In the genomic region with DNA sequence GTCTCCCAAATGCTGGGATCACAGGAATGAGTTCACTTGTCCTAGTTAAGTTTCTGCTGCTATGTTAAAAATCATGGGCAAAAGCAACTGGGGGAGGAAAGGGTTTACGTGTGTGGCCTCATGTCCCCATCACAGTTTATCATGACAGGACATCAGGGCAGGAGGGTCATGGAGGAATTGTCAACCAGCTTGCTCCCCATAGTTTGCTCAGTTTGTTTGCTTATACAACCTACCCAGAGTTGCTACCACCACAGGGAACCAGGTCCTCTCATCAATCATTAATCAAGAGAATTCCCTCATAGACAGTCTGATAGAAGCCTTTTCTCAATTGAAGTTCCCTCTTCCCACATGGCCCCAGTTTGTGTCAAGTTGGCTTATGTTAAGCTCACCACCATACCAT, we compare ENCODE assay signal across 30 mouse cellular contexts. TPM values are rescaled to one million over a fixed set of nuclear protein-coding genes. Genes with fewer than 3 reads are reported as not detected.
DNase-seq lines count a peak whose midpoint lies in the region; ATAC-seq and TF ChIP-seq lines count a peak whose summit lies in the region.
"Had no signal": no experiment of that assay in that cellular context is flagged by ENCODE, and none has a peak within 500 bp of the region (broad histone marks: within the 10 kb centered on the region; RNA-seq: fewer than 3 reads in every experiment).

No protein-coding gene starts in this region.

- no peak overlapping the region for H3K4me3 ChIP-seq in liver, adult 2 months (ENCODE audit: insufficient read depth, low read depth, low read length)
- no peak overlapping the region for H3K4me3 ChIP-seq in liver, embryonic 13.5 days (replicated peaks)
- H3K4me3 ChIP-seq in liver, embryonic 16.5 days (ENCODE audit: low read depth, low read length), result no peak overlapping the region
- H3K4me3 ChIP-seq: embryonic facial prominence, embryonic 10.5 days; embryonic facial prominence, embryonic 13.5 days; erythroblast, embryonic 14.5 days; forebrain, embryonic 12.5 days; forebrain, embryonic 15.5 days; heart, adult 2 months; heart, embryonic 10.5 days; heart, embryonic 13.5 days had no signal

- H3K9me3 ChIP-seq in liver, embryonic 13.5 days (replicated peaks), result no peaks in the 10 kb centered on the region
- H3K9me3 ChIP-seq in liver, embryonic 16.5 days (replicated peaks; ENCODE audit: control insufficient read depth, low read length), result no peaks in the 10 kb centered on the region
- H3K9me3 ChIP-seq: embryonic facial prominence, embryonic 10.5 days; embryonic facial prominence, embryonic 13.5 days; forebrain, embryonic 12.5 days; forebrain, embryonic 15.5 days; G1E; heart, embryonic 10.5 days; heart, embryonic 13.5 days had no signal

- H3K27ac ChIP-seq in liver, adult 2 months (replicated peaks; ENCODE audit: insufficient read depth, low read depth, low read length), result peak overlapping the region; percentile 49
- H3K27ac ChIP-seq in liver, embryonic 13.5 days, result peak overlapping the region; percentile 60
- H3K27ac ChIP-seq in liver, embryonic 16.5 days (ENCODE audit: low read length), result peak overlapping the region; percentile 80
- H3K27ac ChIP-seq: embryonic facial prominence, embryonic 10.5 days; embryonic facial prominence, embryonic 13.5 days; forebrain, embryonic 12.5 days; forebrain, embryonic 15.5 days; heart, adult 2 months; heart, embryonic 10.5 days; heart, embryonic 13.5 days; hindbrain, embryonic 14.5 days had no signal

- no peaks in the 10 kb centered on the region for H3K27me3 ChIP-seq in liver, adult 2 months (ENCODE audit: control insufficient read depth, insufficient read depth, low read length)
- H3K27me3 ChIP-seq in liver, embryonic 13.5 days, result no peaks in the 10 kb centered on the region
- no peaks in the 10 kb centered on the region for H3K27me3 ChIP-seq in liver, embryonic 16.5 days (ENCODE audit: control insufficient read depth, insufficient read depth, low read depth, low read length)
- H3K27me3 ChIP-seq: CH12.LX; embryonic facial prominence, embryonic 13.5 days; forebrain, embryonic 12.5 days; forebrain, embryonic 15.5 days; heart, embryonic 13.5 days had no signal

- peak; percentile 62 for ATAC-seq in liver, embryonic 13.5 days (ENCODE audit: low read depth)
- ATAC-seq in liver, embryonic 16.5 days (ENCODE audit: low read depth), result peak; percentile 86
- ATAC-seq: forebrain, embryonic 15.5 days had no signal

- peaks cover 17% of the 10 kb centered on the region for H3K4me1 ChIP-seq in liver, adult 2 months (ENCODE audit: control insufficient read depth, insufficient read depth, low read length)
- peaks cover 7% of the 10 kb centered on the region for H3K4me1 ChIP-seq in liver, embryonic 13.5 days (replicated peaks)
- peaks cover 7% of the 10 kb centered on the region for H3K4me1 ChIP-seq in liver, embryonic 16.5 days (ENCODE audit: control insufficient read depth, low read depth, low read length)
- H3K4me1 ChIP-seq: forebrain, embryonic 12.5 days; forebrain, embryonic 15.5 days; heart, embryonic 13.5 days had no signal

- H3K4me2 ChIP-seq in liver, embryonic 13.5 days, result no peak overlapping the region
- H3K4me2 ChIP-seq in liver, embryonic 16.5 days (ENCODE audit: low read depth, low read length), result no peak overlapping the region
- H3K4me2 ChIP-seq: embryonic facial prominence, embryonic 13.5 days; forebrain, embryonic 12.5 days; forebrain, embryonic 15.5 days; heart, embryonic 13.5 days; hindbrain, embryonic 14.5 days had no signal

- no peak overlapping the region for H3K9ac ChIP-seq in liver, adult 2 months (ENCODE audit: low read depth, low read length)
- H3K9ac ChIP-seq in liver, embryonic 13.5 days, result no peak overlapping the region
- H3K9ac ChIP-seq in liver, embryonic 16.5 days (ENCODE audit: low read depth, low read length), result no peak overlapping the region
- H3K9ac ChIP-seq: embryonic facial prominence, embryonic 13.5 days; forebrain, embryonic 12.5 days; forebrain, embryonic 15.5 days; heart, embryonic 13.5 days; hindbrain, embryonic 14.5 days had no signal

- WGBS in liver, adult 2 months, result 31% methylated on average over 1 of the region's 1 CpGs
- WGBS in liver, embryonic 13.5 days (ENCODE audit: insufficient replicate concordance), result 90% methylated on average over 1 of the region's 1 CpGs
- WGBS in liver, embryonic 16.5 days (ENCODE audit: insufficient replicate concordance), result 73% methylated on average over 1 of the region's 1 CpGs

- H3K79me2 ChIP-seq in liver, adult 2 months (ENCODE audit: control insufficient read depth, insufficient read depth, low read length), result no peaks in the 10 kb centered on the region

- no peak for TF ChIP-seq CTCF in liver, adult 2 months (IDR thresholded peaks at IDR 0.05; ENCODE audit: low read depth, low read length)

- TF ChIP-seq POLR2A in liver, adult 2 months (IDR thresholded peaks at IDR 0.05; ENCODE audit: extremely low read depth, insufficient read depth, low read length), result no peak

- H3K36me3 ChIP-seq in liver, adult 2 months (ENCODE audit: control insufficient read depth, insufficient read depth, low read length), result peaks cover 89% of the 10 kb centered on the region
- peaks cover 68% of the 10 kb centered on the region for H3K36me3 ChIP-seq in liver, embryonic 13.5 days
- peaks cover 30% of the 10 kb centered on the region for H3K36me3 ChIP-seq in liver, embryonic 16.5 days (ENCODE audit: control insufficient read depth, insufficient read depth)
- H3K36me3 ChIP-seq: embryonic facial prominence, embryonic 10.5 days; forebrain, embryonic 12.5 days; forebrain, embryonic 15.5 days had no signal

- DNase-seq in liver, adult 2 months (ENCODE audit: extremely low read depth, low read depth, low spot score), result peak; percentile 93
- DNase-seq in liver, result no peak
- no peak for DNase-seq in liver, embryonic 13.5 days
- DNase-seq in kidney, postnatal 10 days, result no peak
- no peak for DNase-seq in MN1 (ENCODE audit: low spot score)
- DNase-seq in frontal cortex, adult 2 months (ENCODE audit: extremely low spot score in 1 of 2, low spot score in 1 of 2), result no peak
- DNase-seq: adrenal gland, adult 2 months; adrenal gland, postnatal 14 days; B cell, adult 2 months; cerebellum, adult 11 months; cerebellum, adult 2 months; cerebellum, adult 9-11 months; cerebellum, postnatal 25 days; gastrocnemius, postnatal 10 days; gastrocnemius, postnatal 36 days; heart, adult 2 months; heart, postnatal 14 days; heart, postnatal 4 days had no signal

RNA-seq across cellular contexts. Expression of a gene that starts 37.8 kb away (rescaled TPM):
- 0.47 and 0.65 TPM in 2 replicates for total RNA-seq in liver, adult 2 months (2014; rRNA removed)
- polyA plus RNA-seq in liver, adult 2 months (2012; rRNA removed), result 0.15 and 0.44 TPM in 2 replicates
- polyA plus RNA-seq in liver, embryonic 13.5 days (2015; fragmentation: Nextera tagmentation; extraction: Ambion mirVana), result 21.6 and 25.9 TPM in 2 replicates
- polyA plus RNA-seq in liver, embryonic 16.5 days (2015; fragmentation: Nextera tagmentation; extraction: Ambion mirVana), result 12.3 and 14.1 TPM in 2 replicates
- 2.9 and 4.8 TPM in 2 replicates for polyA plus RNA-seq in frontal cortex, adult 2 months (2012; rRNA removed)
- total RNA-seq: gastrocnemius, adult 18-20 months had no signal

RNA-seq across cellular contexts. Expression of a gene that starts 43.2 kb away (rescaled TPM):
- total RNA-seq in liver, adult 2 months (2014; rRNA removed), result 447 and 506 TPM in 2 replicates
- polyA plus RNA-seq in liver, adult 2 months (2012; rRNA removed), result 322 and 338 TPM in 2 replicates
- 41.6 and 52.0 TPM in 2 replicates for polyA plus RNA-seq in liver, embryonic 13.5 days (2015; fragmentation: Nextera tagmentation; extraction: Ambion mirVana)
- polyA plus RNA-seq in liver, embryonic 16.5 days (2015; fragmentation: Nextera tagmentation; extraction: Ambion mirVana), result 139 and 168 TPM in 2 replicates
- polyA plus RNA-seq in frontal cortex, adult 2 months (2012; rRNA removed), result 31.7 and 36.2 TPM in 2 replicates
